Mouse (Mus musculus) lung, embryonic 15.5 days (tissue): ENCODE measurements around the gene Zfp282. TPM values are rescaled to one million over a fixed set of nuclear protein-coding genes. Genes with fewer than 3 reads are reported as not detected.

Source experiments
- ATAC-seq: fragments of 200-750 bp; cut with Nextera tagmentation; 2 replicates; pipeline ENCODE4 v1.8.0; 2017; ENCODE audit warnings: moderate number of reproducible peaks, borderline replicate concordance; ENCODE audit not compliant: low FRiP score, low TSS enrichment; ENCODE audit errors: extremely low read depth
- H3K27ac ChIP-seq: fragments of 300-500 bp; sonication (generic); 2 replicates; pipeline ENCODE4 v1.5.1; 2015; ENCODE audit warnings: moderate library complexity, mild to moderate bottlenecking, inconsistent platforms
- H3K27me3 ChIP-seq: fragments of 300-500 bp; sonication (generic); 2 replicates; pipeline ENCODE4 v1.6.1; 2015; ENCODE audit warnings: inconsistent platforms
- H3K36me3 ChIP-seq: fragments of 300-500 bp; sonication (generic); 2 replicates; pipeline ENCODE4 v1.6.1; 2015; ENCODE audit warnings: inconsistent platforms
- H3K4me1 ChIP-seq: fragments of 300-500 bp; sonication (generic); 2 replicates; pipeline ENCODE4 v1.6.1; 2015; ENCODE audit warnings: inconsistent platforms
- H3K4me2 ChIP-seq: fragments of 300-500 bp; sonication (generic); 2 replicates; pipeline ENCODE4 v1.6.1; 2015; ENCODE audit warnings: inconsistent platforms, mild to moderate bottlenecking, moderate library complexity
- H3K4me3 ChIP-seq: fragments of 300-500 bp; sonication (generic); 2 replicates; pipeline ENCODE4 v1.5.1; 2015; ENCODE audit warnings: mild to moderate bottlenecking, inconsistent platforms
- H3K9ac ChIP-seq: fragments of 300-500 bp; sonication (generic); 2 replicates; pipeline ENCODE4 v1.6.1; 2015; ENCODE audit warnings: inconsistent platforms
- H3K9me3 ChIP-seq: fragments of 300-500 bp; sonication (generic); 2 replicates; pipeline ENCODE4 v1.6.1; 2016; ENCODE audit warnings: inconsistent platforms
- WGBS: fragments of 180-500 bp; shearing (Covaris S2); methylation state at CpG from one replicate; pipeline ENCODE4 v1.1.7; 2015; 5-methylcytosine and 5-hydroxymethylcytosine counted together
- polyA plus RNA-seq: library from polyadenylated mRNA; unstranded; fragments of >200 nt; fragmentation: Nextera tagmentation; extraction: Ambion mirVana; gene quantifications from 2 replicates; pipeline ENCODE4 v1.2.1, GENCODE M21; 2015

The Zfp282 gene
- polyA plus RNA-seq, 1 experiment from 2014 or later = 17.9 TPM

DNA sequence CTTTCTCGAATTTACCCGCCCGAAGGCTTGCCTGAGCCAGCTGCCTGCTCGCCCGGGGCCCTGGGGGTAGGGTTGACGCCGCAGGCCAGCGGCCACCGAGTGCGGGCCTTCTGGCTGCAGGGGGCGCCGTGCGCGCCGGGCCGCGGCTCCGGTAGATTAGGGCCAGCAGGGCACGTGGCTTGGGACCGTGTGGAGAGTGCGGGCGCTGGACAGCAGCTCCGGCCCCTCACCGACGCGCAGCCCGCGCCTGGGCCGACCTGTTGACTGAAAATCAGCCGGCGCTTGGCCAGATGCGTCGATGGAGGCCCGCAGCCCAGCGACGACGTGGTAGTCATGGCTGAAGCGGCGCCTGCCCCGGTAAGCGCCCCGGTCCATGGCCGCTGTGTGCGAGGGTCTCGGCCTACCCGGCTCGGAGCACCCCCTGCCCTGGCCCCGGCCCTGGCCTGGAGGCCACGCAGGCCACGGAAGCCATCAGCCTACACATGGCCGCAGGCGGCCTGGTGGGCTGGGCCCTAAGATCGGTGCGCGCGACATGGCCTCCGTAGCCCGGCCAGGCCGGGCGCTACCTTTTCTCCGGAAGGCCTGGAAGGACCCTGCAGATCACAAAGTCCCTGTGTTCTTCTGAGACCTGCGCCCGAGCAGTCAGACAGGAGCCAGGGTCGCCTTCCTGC, 66.2 kb downstream of the Zfp282 start:
- peaks cover 13% of the 10 kb centered on the region; the same call in 1 of the 2 replicates for H3K4me1 ChIP-seq
- H3K4me3 ChIP-seq = peak overlapping the region; percentile 55
- peak overlapping the region; percentile 95 for H3K4me2 ChIP-seq
- H3K9me3 ChIP-seq = no peaks in the 10 kb centered on the region
- H3K36me3 ChIP-seq = peaks cover 12% of the 10 kb centered on the region; the same call in 1 of the 2 replicates
- ATAC-seq = peak; percentile 90
- H3K9ac ChIP-seq = peak overlapping the region; percentile 71
- 9% methylated on average over 64 of the region's 64 CpGs for WGBS
- H3K27me3 ChIP-seq = no peaks in the 10 kb centered on the region
- H3K27ac ChIP-seq = peak overlapping the region; percentile 57

DNA sequence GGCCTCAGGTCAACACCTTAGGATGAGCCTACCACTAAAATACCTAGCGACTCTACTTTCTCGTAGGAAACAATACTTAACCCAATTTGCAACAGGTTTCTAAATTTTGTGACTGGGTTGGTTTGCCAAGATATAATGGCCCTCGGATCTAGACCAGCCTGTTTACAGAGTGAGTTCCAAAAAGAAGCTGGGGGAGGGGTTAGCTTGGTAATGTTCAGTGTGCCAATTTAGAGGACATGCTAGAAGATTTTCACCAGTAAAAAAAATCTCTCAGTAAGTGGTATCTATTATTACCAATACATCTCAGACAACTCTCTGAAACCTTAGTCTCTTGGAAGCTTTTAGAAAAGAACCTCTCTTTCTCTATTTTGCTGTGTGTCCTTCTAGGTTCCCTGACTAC, 66.7 kb downstream of the Zfp282 start:
- Histone ChIP-seq H3K4me3 (peak overlapping the region; percentile 55), H3K27me3 (no peaks in the 10 kb centered on the region), H3K27ac (peak overlapping the region; percentile 57; the same call in 1 of the 2 replicates), H3K4me2 (peak overlapping the region; percentile 95), H3K9ac (peak overlapping the region; percentile 71), H3K36me3 (peaks cover 12% of the 10 kb centered on the region; the same call in 1 of the 2 replicates), H3K4me1 (peaks cover 13% of the 10 kb centered on the region; the same call in 1 of the 2 replicates), H3K9me3 (no peaks in the 10 kb centered on the region)
- ATAC-seq = no peak
- WGBS = 66% methylated on average over 3 of the region's 3 CpGs

DNA sequence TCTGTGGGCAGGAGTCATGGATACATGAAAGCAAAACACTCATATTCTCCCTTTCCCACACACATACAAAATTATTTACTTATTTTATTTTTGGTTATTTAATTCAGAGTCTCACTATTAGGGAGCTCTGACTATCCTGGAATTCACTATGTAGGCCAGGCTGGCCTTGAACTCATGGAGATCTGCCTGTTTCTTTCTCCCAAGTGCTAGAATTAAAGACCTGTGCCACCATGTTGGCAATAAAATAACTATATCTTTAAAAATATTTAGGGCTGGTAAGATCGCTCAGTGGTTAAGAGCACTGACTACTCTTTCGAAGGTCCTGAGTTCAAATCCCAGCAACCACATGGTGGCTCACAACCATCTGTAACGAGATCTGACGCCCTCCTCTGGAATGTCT, 70.4 kb downstream of the Zfp282 start:
- peaks cover 17% of the 10 kb centered on the region; the same call in 1 of the 2 replicates for H3K36me3 ChIP-seq
- peaks cover 12% of the 10 kb centered on the region; the same call in 1 of the 2 replicates for H3K4me1 ChIP-seq
- H3K4me3 ChIP-seq = no peak overlapping the region
- no peaks in the 10 kb centered on the region for H3K9me3 ChIP-seq
- ATAC-seq = no peak
- no peak overlapping the region for H3K4me2 ChIP-seq
- H3K9ac ChIP-seq = no peak overlapping the region
- H3K27ac ChIP-seq = no peak overlapping the region
- H3K27me3 ChIP-seq = no peaks in the 10 kb centered on the region
- 93% methylated on average over 4 of the region's 4 CpGs for WGBS

DNA sequence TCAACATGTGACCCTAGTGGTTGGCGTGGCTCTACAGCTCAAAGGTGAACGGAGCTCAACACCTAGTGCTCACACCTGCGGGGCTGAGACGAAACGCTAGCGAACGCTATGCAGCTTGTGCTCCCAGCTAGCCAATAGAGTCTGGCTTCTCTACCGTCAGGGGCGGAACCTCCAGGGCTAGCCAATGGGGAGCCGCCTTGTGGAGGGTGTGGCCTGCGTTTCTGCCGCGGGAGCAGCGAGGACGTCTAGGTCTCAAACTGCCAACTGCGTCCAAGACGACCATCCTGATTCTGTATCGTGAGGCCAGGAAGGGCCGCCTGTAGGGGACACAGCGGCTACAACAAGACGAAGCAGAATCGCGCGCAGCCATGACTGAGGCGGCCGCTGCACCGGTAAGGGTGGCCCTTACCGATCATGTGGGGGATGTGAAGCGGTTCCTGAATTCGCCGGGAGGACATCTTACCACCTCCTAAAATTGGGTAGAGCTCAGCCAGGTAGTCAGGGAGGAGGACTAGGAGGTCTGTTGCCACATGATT, 76.3 kb downstream of the Zfp282 start, which contains the start of gene Zfp956:
TSS of gene Zfp956 (plus strand) at position 200 of the 536 bp plus-strand sequence.
- Histone ChIP-seq H3K9me3 (no peaks in the 10 kb centered on the region), H3K36me3 (0 out of 2 replicates have a peak, but pooled peaks cover 5% of the 10 kb centered on the region), H3K27me3 (no peaks in the 10 kb centered on the region), H3K9ac (peak within 1 kb of the TSS; percentile 58), H3K27ac (peak within 1 kb of the TSS; percentile 57), H3K4me1 (no peaks in the 10 kb centered on the region), H3K4me3 (peak within 1 kb of the TSS; percentile 58), H3K4me2 (peak within 1 kb of the TSS; percentile 69)
- peak; percentile 99 for ATAC-seq
- 1% methylated on average over 31 of the region's 31 CpGs for WGBS

DNA sequence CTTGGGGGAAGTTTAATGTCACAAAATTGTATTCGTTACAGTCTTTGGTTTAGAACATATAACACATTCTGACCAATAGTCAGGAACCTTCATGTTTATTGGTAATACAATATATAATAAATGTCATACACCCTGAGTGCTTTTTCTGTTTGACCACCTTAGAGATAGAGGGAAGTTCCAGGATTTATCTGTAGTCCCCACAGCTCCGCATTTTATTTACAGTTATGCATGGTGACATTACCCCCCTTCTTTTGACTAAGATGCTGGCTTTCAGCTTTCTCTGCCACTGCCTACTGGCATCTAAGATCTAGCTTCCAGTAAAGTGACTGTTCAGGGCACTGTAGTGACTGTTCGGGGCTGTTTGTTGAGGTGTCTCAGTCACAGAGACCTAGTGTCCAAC, 77.4 kb downstream of the Zfp282 start:
- H3K9me3 ChIP-seq = no peaks in the 10 kb centered on the region
- no peaks in the 10 kb centered on the region for H3K4me1 ChIP-seq
- ATAC-seq = no peak
- no peaks in the 10 kb centered on the region for H3K27me3 ChIP-seq
- no peak overlapping the region for H3K27ac ChIP-seq
- H3K4me3 ChIP-seq = peak overlapping the region; percentile 58
- H3K36me3 ChIP-seq = 0 out of 2 replicates have a peak, but pooled peaks cover 5% of the 10 kb centered on the region
- H3K4me2 ChIP-seq = peak overlapping the region; percentile 69
- WGBS = 82% methylated on average over 3 of the region's 3 CpGs
- no peak overlapping the region; the same call in 1 of the 2 replicates for H3K9ac ChIP-seq

DNA sequence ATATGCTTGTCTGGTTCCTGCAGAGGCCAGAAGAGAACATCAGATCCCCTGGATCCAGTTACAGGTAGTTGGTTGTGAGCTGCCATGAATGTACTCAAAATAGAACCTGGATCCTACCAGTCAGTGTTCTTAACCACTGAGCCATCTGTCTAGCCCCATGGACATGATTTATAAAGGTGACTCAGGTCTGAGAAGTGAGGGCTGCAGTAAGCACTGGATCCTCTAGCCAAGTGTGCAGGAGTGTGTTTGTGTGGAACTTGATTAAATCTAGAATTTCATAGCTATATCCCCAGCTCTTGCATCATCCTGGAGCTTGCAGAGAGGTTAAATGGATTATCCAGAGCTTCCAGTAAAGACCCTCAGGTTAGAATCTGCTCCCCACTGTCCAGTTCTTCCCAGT, 80.8 kb downstream of the Zfp282 start:
- H3K4me1 ChIP-seq = no peaks in the 10 kb centered on the region
- H3K9me3 ChIP-seq = no peaks in the 10 kb centered on the region
- H3K4me2 ChIP-seq = no peak overlapping the region
- H3K4me3 ChIP-seq = no peak overlapping the region
- no peak overlapping the region for H3K9ac ChIP-seq
- no peaks in the 10 kb centered on the region for H3K27me3 ChIP-seq
- no peak for ATAC-seq
- H3K36me3 ChIP-seq = 0 out of 2 replicates have a peak, but pooled peaks cover 15% of the 10 kb centered on the region
- no peak overlapping the region for H3K27ac ChIP-seq

Other genes starting within 250 kb of the Zfp282 start
- gene Pdia4, start 63.8 kb upstream of the Zfp282 start, polyA plus RNA-seq = 355 and 366 TPM in 2 replicates
- 3.5 and 3.6 TPM in 2 replicates for gene Zfp786, start 46.3 kb upstream of the Zfp282 start, polyA plus RNA-seq
- gene Zfp398, start 41.5 kb upstream of the Zfp282 start, polyA plus RNA-seq = 8.8 and 9.3 TPM in 2 replicates
- gene Zfp212, start 43.3 kb downstream of the Zfp282 start, polyA plus RNA-seq = 18.0 and 18.6 TPM in 2 replicates
- 7.0 and 8.8 TPM in 2 replicates for gene Zfp956, start 76.2 kb downstream of the Zfp282 start, polyA plus RNA-seq
- gene Zfp777, start 171.7 kb downstream of the Zfp282 start, polyA plus RNA-seq = 7.8 and 8.2 TPM in 2 replicates
- gene Zfp746, start 209.4 kb downstream of the Zfp282 start, polyA plus RNA-seq = 22.2 and 22.3 TPM in 2 replicates